Mouse (Mus musculus) testis, adult 2 months (tissue): ENCODE results near the gene Camta1.

Source experiments
- CTCF ChIP-seq: fragments of 200-500 bp; IDR thresholded peaks from 2 replicates; pipeline ENCODE4 v1.5.1; 2012; ENCODE audit warnings: low read depth, mild to moderate bottlenecking, inconsistent platforms, low read length, moderate library complexity; ENCODE audit not compliant: control insufficient read depth, insufficient read depth, insufficient replicate concordance
- POLR2A ChIP-seq: fragments of 200-500 bp; IDR thresholded peaks from 2 replicates; pipeline ENCODE4 v1.6.1; 2012; ENCODE audit warnings: low read depth, mild to moderate bottlenecking, inconsistent platforms, low read length, moderate library complexity; ENCODE audit not compliant: control insufficient read depth

GRCm38 (mm10) chr4:150927789-150928188 is 933.9 kb downstream of the Camta1 start:
- no peak for TF ChIP-seq POLR2A
- TF ChIP-seq CTCF, result no peak
